Mouse (Mus musculus) urinary bladder, postnatal 4 days (tissue): ENCODE data around the gene Cdc20b.
A peak's percentile ranks its signal among the peaks of the same experiment; 100 is the strongest.

Source experiments
- DNase-seq, 2 experiments: peaks; one replicate each; pipeline ENCODE4 v3.0.0; 2021 to 2022; ENCODE audit warnings: low spot score in 2 of 2

The Cdc20b gene

GRCm38 (mm10) chr13:113023274-113024143, 11.4 kb upstream of the Cdc20b start:
- DNase-seq = no peak

- no peak for DNase-seq
These were observed 3.6 kb upstream of the Cdc20b start for GRCm38 (mm10) chr13:113031351-113031750.

GRCm38 (mm10) chr13:113031792-113032571, 2.9 kb upstream of the Cdc20b start:
- DNase-seq = no peak

- DNase-seq = no peak
These were observed 2.1 kb upstream of the Cdc20b start for GRCm38 (mm10) chr13:113032831-113033230.

GRCm38 (mm10) chr13:113034271-113034886, 532 bp upstream of the Cdc20b start:
- no peak for DNase-seq

GRCm38 (mm10) chr13:113035852-113036251, 941 bp downstream of the Cdc20b start:
- DNase-seq = peak in 1 of 2 experiments; percentile 43

GRCm38 (mm10) chr13:113044876-113045275, 10.0 kb downstream of the Cdc20b start:
- DNase-seq = no peak

GRCm38 (mm10) chr13:113045458-113046110, 10.7 kb downstream of the Cdc20b start:
- DNase-seq = no peak

- DNase-seq = peak; percentile 57 to 70
These were observed 11.4 kb downstream of the Cdc20b start, which contains the start of gene Gpx8 for GRCm38 (mm10) chr13:113046211-113046883. Gene Gpx8, minus strand, starts transcription at chr13:113046410.

GRCm38 (mm10) chr13:113047018-113047417, 12.1 kb downstream of the Cdc20b start:
- no peak for DNase-seq

GRCm38 (mm10) chr13:113047647-113048046, 12.7 kb downstream of the Cdc20b start:
- no peak for DNase-seq

- no peak for DNase-seq
These were observed 19.3 kb downstream of the Cdc20b start for GRCm38 (mm10) chr13:113054230-113054629.

GRCm38 (mm10) chr13:113055826-113056225, 20.9 kb downstream of the Cdc20b start:
- no peak for DNase-seq

- DNase-seq = no peak
These were observed 26.8 kb downstream of the Cdc20b start for GRCm38 (mm10) chr13:113061746-113062145.

- no peak for DNase-seq
These were observed 29.6 kb downstream of the Cdc20b start for GRCm38 (mm10) chr13:113064542-113064941.

GRCm38 (mm10) chr13:113079021-113079420, 44.1 kb downstream of the Cdc20b start:
- no peak for DNase-seq

- DNase-seq = no peak
These were observed 47.2 kb downstream of the Cdc20b start for GRCm38 (mm10) chr13:113082101-113082500.

- no peak for DNase-seq
These were observed 49.8 kb downstream of the Cdc20b start for GRCm38 (mm10) chr13:113084732-113085131.

GRCm38 (mm10) chr13:113087226-113088017, 52.5 kb downstream of the Cdc20b start:
- DNase-seq = no peak

- DNase-seq = no peak
These were observed 55.6 kb downstream of the Cdc20b start for GRCm38 (mm10) chr13:113090489-113090888.
